ENCODE assay signal across 20 mouse cellular contexts in the genomic region with DNA sequence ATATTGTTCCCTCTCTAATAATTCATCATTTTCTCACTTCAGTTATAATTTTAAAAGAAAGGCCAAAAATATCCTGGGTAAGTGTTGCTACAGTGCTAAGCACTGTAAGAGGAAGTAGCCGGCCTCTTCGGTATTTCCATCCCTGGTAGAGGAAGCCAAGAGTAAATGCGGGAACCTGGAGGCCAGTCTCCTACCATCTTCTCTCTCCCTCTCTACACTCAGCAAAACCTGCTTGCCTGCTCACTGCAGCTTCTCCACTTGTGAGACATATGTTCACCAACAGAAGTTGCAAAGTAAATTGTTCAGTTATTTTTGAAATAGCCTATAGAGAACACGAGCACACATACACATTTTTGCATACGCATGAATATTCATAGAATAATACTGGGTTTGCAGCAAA. TPM values are rescaled to one million over a fixed set of nuclear protein-coding genes. Genes with fewer than 3 reads are reported as not detected.
DNase-seq lines count a peak whose midpoint lies in the region; ATAC-seq and TF ChIP-seq lines count a peak whose summit lies in the region.
"Had no signal": no experiment of that assay in that cellular context is flagged by ENCODE, and none has a peak within 500 bp of the region (broad histone marks: within the 10 kb centered on the region; RNA-seq: fewer than 3 reads in every experiment).

No protein-coding gene starts in this region.

- no peaks in the 10 kb centered on the region for H3K9me3 ChIP-seq in CH12.LX (replicated peaks; ENCODE audit: low read length)
- H3K9me3 ChIP-seq: embryonic facial prominence, embryonic 13.5 days; heart, embryonic 13.5 days; liver, embryonic 15.5 days; megakaryocyte, embryonic 14.5 days; midbrain, embryonic 15.5 days had no signal

- H3K36me3 ChIP-seq in CH12.LX (replicated peaks in 1 of 2; ENCODE audit: control insufficient read depth in 1 of 2, insufficient read depth in 1 of 2, low read length in 1 of 2), result no peaks in the 10 kb centered on the region
- H3K36me3 ChIP-seq: embryonic facial prominence, embryonic 13.5 days; heart, embryonic 13.5 days; liver, embryonic 15.5 days; midbrain, embryonic 15.5 days had no signal

- peak; percentile 71 to 75; a peak in 3 of 4 replicates for ATAC-seq in hematopoietic stem cell, adult 5-6 weeks (replicated peaks in 1 of 2; ENCODE audit: insufficient read depth in 1 of 2, low FRiP score in 2 of 2, low TSS enrichment in 1 of 2, low read depth in 1 of 2, poor library complexity in 2 of 2, severe bottlenecking in 2 of 2)
- ATAC-seq in megakaryocyte progenitor cell, adult 5-6 weeks (replicated peaks; ENCODE audit: poor library complexity), result peak; percentile 78
- ATAC-seq in monocyte, adult 5-6 weeks (replicated peaks; ENCODE audit: insufficient number of reproducible peaks, low FRiP score, low TSS enrichment, poor library complexity, severe bottlenecking), result no peak
- ATAC-seq: CD4-positive, CD25-positive, alpha-beta regulatory T cell, adult 4 months; lung, postnatal 0 days; midbrain, embryonic 15.5 days had no signal

- no peaks in the 10 kb centered on the region for H3K27me3 ChIP-seq in CH12.LX (replicated peaks)
- H3K27me3 ChIP-seq: embryonic facial prominence, embryonic 13.5 days; heart, embryonic 13.5 days; liver, embryonic 15.5 days; megakaryocyte, embryonic 14.5 days; midbrain, embryonic 15.5 days had no signal

- no peak for TF ChIP-seq POLR2A in CH12.LX (IDR thresholded peaks at IDR 0.05; ENCODE audit: low read depth, low read length)

- DNase-seq in A20 (ENCODE audit: low read depth, low spot score) (peak; percentile 28), CH12.LX (ENCODE audit: extremely low read depth) (peak; percentile 24)
- no peak for DNase-seq in cerebellum, postnatal 10 days
- no peak for DNase-seq in thymus, postnatal 25 days
- DNase-seq: adrenal gland, adult 8-10 months; cerebellum, adult 11 months; heart, postnatal 4 days; kidney, adult 18-20 months; kidney, postnatal 10 days; thymus, adult 18-20 months had no signal

- in situ Hi-C loops in CH12.LX (cut with MboI; ENCODE audit: low pct_ligation_motif_present, low pct_unique_long_range_greater_than_20kb, low sequenced_read_pairs), result no loop called here

- no peak overlapping the region; the same call in 1 of the 2 replicates for H3K9ac ChIP-seq in CH12.LX (ENCODE audit: insufficient read depth, low read depth)
- H3K9ac ChIP-seq: embryonic facial prominence, embryonic 13.5 days; heart, embryonic 13.5 days; liver, embryonic 15.5 days; midbrain, embryonic 15.5 days had no signal

- H3K4me1 ChIP-seq in CH12.LX (ENCODE audit: control insufficient read depth in 1 of 2, insufficient read depth in 2 of 2), result peaks cover 2 to 7% of the 10 kb centered on the region in 2 experiments; a peak in 3 of 4 replicates
- H3K4me1 ChIP-seq: embryonic facial prominence, embryonic 13.5 days; heart, embryonic 13.5 days; liver, embryonic 15.5 days; midbrain, embryonic 15.5 days had no signal

- no peak overlapping the region for H3K4me3 ChIP-seq in CH12.LX (replicated peaks in 1 of 3; ENCODE audit: low read depth in 2 of 3, low read length in 2 of 3, poor library complexity in 1 of 3)
- H3K4me3 ChIP-seq: embryonic facial prominence, embryonic 13.5 days; heart, embryonic 13.5 days; liver, embryonic 15.5 days; megakaryocyte, embryonic 14.5 days; midbrain, embryonic 15.5 days had no signal

- TF ChIP-seq CTCF in CH12.LX (conservative IDR thresholded peaks at IDR 0.05 in 1 of 2, IDR thresholded peaks at IDR 0.05 in 1 of 2; ENCODE audit: low read depth in 2 of 2, low read length in 2 of 2), result no peak

- H3K4me2 ChIP-seq in CH12.LX (ENCODE audit: insufficient read depth, low read depth, poor library complexity, severe bottlenecking), result peak overlapping the region; percentile 92
- H3K4me2 ChIP-seq: embryonic facial prominence, embryonic 13.5 days; heart, embryonic 13.5 days; liver, embryonic 15.5 days; midbrain, embryonic 15.5 days had no signal

- H3K27ac ChIP-seq in CH12.LX (ENCODE audit: insufficient read depth, low read depth), result no peak overlapping the region
- H3K27ac ChIP-seq: embryonic facial prominence, embryonic 13.5 days; heart, embryonic 13.5 days; liver, embryonic 15.5 days; midbrain, embryonic 15.5 days had no signal

- H3K79me2 ChIP-seq in CH12.LX (replicated peaks; ENCODE audit: control insufficient read depth, extremely low read depth, insufficient read depth, poor library complexity, severe bottlenecking), result no peaks in the 10 kb centered on the region

- 0 out of 2 replicates have a peak, but pooled peaks have one; percentile 28 for TF ChIP-seq EP300 in CH12.LX (IDR thresholded peaks at IDR 0.05; ENCODE audit: low read length)

- dilution Hi-C loops in CH12.LX (cut with MboI; ENCODE audit: extremely low pct_ligation_motif_present, extremely low pct_unique_long_range_greater_than_20kb, low sequenced_read_pairs), result no loop called here

- TF ChIP-seq RAD21 in CH12.LX (IDR thresholded peaks at IDR 0.05; ENCODE audit: low read depth, low read length), result no peak

TF ChIP-seq in CH12.LX, 34 proteins besides CTCF, POLR2A, EP300 and RAD21:
- no peak for TF ChIP-seq PAX5 (IDR thresholded peaks at IDR 0.05; ENCODE audit: low read length)
- no peak for TF ChIP-seq POLR2AphosphoS2 (IDR thresholded peaks at IDR 0.05; ENCODE audit: low read depth, low read length)
- TF ChIP-seq TCF12 (IDR thresholded peaks at IDR 0.05; ENCODE audit: low read depth, low read length), result no peak
- TF ChIP-seq CHD2 (IDR thresholded peaks at IDR 0.05; ENCODE audit: low read length), result no peak
- peak; percentile 31; the same call in 1 of the 2 replicates for TF ChIP-seq ELF1 (IDR thresholded peaks at IDR 0.05; ENCODE audit: low read depth, low read length)
- no peak for TF ChIP-seq ZNF384 (IDR thresholded peaks at IDR 0.05; ENCODE audit: low read depth, low read length)
- TF ChIP-seq MAX (IDR thresholded peaks at IDR 0.05; ENCODE audit: low read length), result no peak
- TF ChIP-seq NELFE (IDR thresholded peaks at IDR 0.05; ENCODE audit: low read depth, low read length), result no peak
- no peak; the same call in 1 of the 2 replicates for TF ChIP-seq HCFC1 (IDR thresholded peaks at IDR 0.05; ENCODE audit: low read depth, low read length)
- TF ChIP-seq USF1 (IDR thresholded peaks at IDR 0.05; ENCODE audit: low read depth, low read length), result no peak
- TF ChIP-seq MYC (IDR thresholded peaks at IDR 0.05; ENCODE audit: low read depth, low read length), result no peak
- 0 out of 2 replicates have a peak, but pooled peaks have one; percentile 38 for TF ChIP-seq RCOR1 (conservative IDR thresholded peaks at IDR 0.05; ENCODE audit: low read depth, low read length)
- TF ChIP-seq ZKSCAN1 (IDR thresholded peaks at IDR 0.05; ENCODE audit: borderline replicate concordance, low read depth, low read length), result no peak
- no peak for TF ChIP-seq JUND (conservative IDR thresholded peaks at IDR 0.05; ENCODE audit: low read depth, low read length)
- TF ChIP-seq MEF2A (IDR thresholded peaks at IDR 0.05; ENCODE audit: borderline replicate concordance, low read depth, low read length), result no peak
- no peak for TF ChIP-seq UBTF (IDR thresholded peaks at IDR 0.05; ENCODE audit: low read depth, low read length)
- no peak for TF ChIP-seq IRF4 (IDR thresholded peaks at IDR 0.05; ENCODE audit: low read depth, low read length)
- TF ChIP-seq GABPA (IDR thresholded peaks at IDR 0.05; ENCODE audit: insufficient replicate concordance, low read depth, low read length), result no peak
- peak; percentile 44 for TF ChIP-seq BHLHE40 (IDR thresholded peaks at IDR 0.05; ENCODE audit: low read depth, low read length)

RNA-seq across cellular contexts. Expression of a gene that starts 34.1 kb away (rescaled TPM):
- 17.0 and 20.6 TPM in 2 replicates for total RNA-seq in CH12.LX (2012; rRNA removed)
- 25.7 and 28.9 TPM in 2 replicates for total RNA-seq in CH12.LX (2014; rRNA removed)
- 17.0 and 17.4 TPM in 2 replicates for polyA plus RNA-seq in CH12.LX (2012; ENCODE audit: insufficient read length, low read depth)
- 92.3 and 137 TPM in 2 replicates for total RNA-seq in hematopoietic stem cell, adult 5-6 weeks (2017)
- 71.8 and 81.7 TPM in 2 replicates for total RNA-seq in megakaryocyte progenitor cell, adult 5-6 weeks (2015)
- total RNA-seq in megakaryocyte progenitor cell, adult 5-6 weeks (2017), result 58.1 and 70.2 TPM in 2 replicates
- total RNA-seq in monocyte, adult 5-6 weeks (2017), result 41.4 to 50.6 TPM (median 42.8 TPM) in 3 replicates

Comparison
In these comparisons a context has a peak if more than half of its experiments do, and no peak if none do; other contexts are left out.
1. DNase-seq: peak in A20 (single experiment) and CH12.LX (single experiment); none in cerebellum, postnatal 10 days (0 of 2) and thymus, postnatal 25 days (single experiment).